Mouse (Mus musculus) lung, embryonic 14.5 days (tissue): ENCODE measurements at regions not wholly inside any gene's neighbourhood (a gene's known extent, or its start where the extent isn't known, plus 50 kb on each side); places are given as distances from the start of the nearest gene placed in this dataset.
A peak's percentile ranks its signal among the peaks of the same experiment; 100 is the strongest.
"Not testable (repeated sequence)": the region's sequence is repeated elsewhere in the genome, so short reads cannot be mapped to it uniquely, and the experiment has no call there.

ENCODE experiments used
- ATAC-seq: fragments of 200-750 bp; cut with Nextera tagmentation; 2 replicates; pipeline ENCODE4 v1.8.0; 2017; ENCODE audit warnings: mild to moderate bottlenecking, moderate TSS enrichment, moderate library complexity; ENCODE audit not compliant: insufficient read depth
- DNase-seq: peaks from one replicate; pipeline ENCODE4 v3.0.0-alpha.2; 2015
- H3K27ac ChIP-seq: fragments of 300-500 bp; sonication (generic); 2 replicates; pipeline ENCODE4 v1.5.1; 2014; ENCODE audit warnings: low read depth, mild to moderate bottlenecking, moderate library complexity
- H3K27me3 ChIP-seq: fragments of 300-500 bp; sonication (generic); 2 replicates; pipeline ENCODE4 v1.6.1; 2014; ENCODE audit warnings: low read length, control low read depth; ENCODE audit not compliant: insufficient read depth
- H3K36me3 ChIP-seq: fragments of 300-500 bp; sonication (generic); 2 replicates; pipeline ENCODE4 v1.6.1; 2014; ENCODE audit warnings: control low read depth; ENCODE audit not compliant: insufficient read depth
- H3K4me1 ChIP-seq: fragments of 300-500 bp; sonication (generic); 2 replicates; pipeline ENCODE4 v1.6.1; 2014; ENCODE audit warnings: antibody characterized with exemption, control low read depth; ENCODE audit not compliant: insufficient read depth
- H3K4me2 ChIP-seq: fragments of 300-500 bp; sonication (generic); 2 replicates; pipeline ENCODE4 v1.6.1; 2014; ENCODE audit warnings: mild to moderate bottlenecking
- H3K4me3 ChIP-seq: fragments of 300-500 bp; sonication (generic); 2 replicates; pipeline ENCODE4 v1.5.1; 2014; ENCODE audit warnings: low read depth, low read length
- H3K9ac ChIP-seq: fragments of 300-500 bp; sonication (generic); 2 replicates; pipeline ENCODE4 v1.6.1; 2014
- H3K9me3 ChIP-seq: fragments of 300-500 bp; sonication (generic); 2 replicates; pipeline ENCODE4 v1.6.1; 2016; ENCODE audit warnings: low read depth, low read length, control low read depth
- CTCF ChIP-seq: IDR thresholded peaks from 2 replicates; pipeline ENCODE4 v1.5.1; 2016; ENCODE audit warnings: antibody characterized with exemption, low read depth
- WGBS: fragments of 180-500 bp; shearing (Covaris S2); extraction: QIAGEN DNeasy Blood & Tissue Kit; methylation state at CpG from one replicate; pipeline ENCODE4 v1.1.7; 2014; 5-methylcytosine and 5-hydroxymethylcytosine counted together

- no peak for TF ChIP-seq CTCF
- H3K4me2 ChIP-seq: no peak overlapping the region
- no peak overlapping the region for H3K4me3 ChIP-seq
- H3K4me1 ChIP-seq: no peaks in the 10 kb centered on the region
- ATAC-seq: no peak
- no peaks in the 10 kb centered on the region for H3K9me3 ChIP-seq
- no peaks in the 10 kb centered on the region for H3K36me3 ChIP-seq
- no peak overlapping the region for H3K27ac ChIP-seq
- WGBS: 77% methylated on average over 4 of the region's 4 CpGs
- DNase-seq: no peak
- H3K9ac ChIP-seq: no peak overlapping the region
- no peaks in the 10 kb centered on the region for H3K27me3 ChIP-seq
Observed at GRCm38 (mm10) chr9:33691731-33692130, 794.0 kb upstream of the Kirrel3 start.

GRCm38 (mm10) chr9:33717614-33718013, 768.1 kb upstream of the Kirrel3 start:
- Histone ChIP-seq H3K4me1 (no peaks in the 10 kb centered on the region), H3K27me3 (no peaks in the 10 kb centered on the region), H3K4me2 (no peak overlapping the region), H3K36me3 (no peaks in the 10 kb centered on the region), H3K9ac (no peak overlapping the region), H3K27ac (no peak overlapping the region), H3K4me3 (no peak overlapping the region), H3K9me3 (no peaks in the 10 kb centered on the region)
- DNase-seq (no peak), ATAC-seq (no peak)
- 87% methylated on average over 2 of the region's 2 CpGs for WGBS
- TF ChIP-seq CTCF: no peak

GRCm38 (mm10) chr9:33724811-33725210, 760.9 kb upstream of the Kirrel3 start:
- no peak for DNase-seq
- ATAC-seq: no peak
- Histone ChIP-seq H3K27ac (no peak overlapping the region), H3K27me3 (no peaks in the 10 kb centered on the region), H3K9ac (no peak overlapping the region), H3K9me3 (no peaks in the 10 kb centered on the region), H3K36me3 (no peaks in the 10 kb centered on the region), H3K4me3 (no peak overlapping the region), H3K4me2 (no peak overlapping the region), H3K4me1 (no peaks in the 10 kb centered on the region)
- no peak for TF ChIP-seq CTCF
- WGBS: 93% methylated on average over 1 of the region's 1 CpGs

GRCm38 (mm10) chr9:33728058-33728457, 757.6 kb upstream of the Kirrel3 start:
- H3K4me3 ChIP-seq, H3K4me2 ChIP-seq, H3K9me3 ChIP-seq, ATAC-seq, H3K27me3 ChIP-seq, H3K36me3 ChIP-seq, H3K9ac ChIP-seq, DNase-seq, H3K27ac ChIP-seq, H3K4me1 ChIP-seq: not testable (repeated sequence)
- WGBS: 65% methylated on average over 24 of the region's 37 CpGs

- ATAC-seq (no peak; the same call in 1 of the 2 replicates), DNase-seq (peak; percentile 77)
- Histone ChIP-seq H3K9ac (no peak overlapping the region), H3K4me1 (no peaks in the 10 kb centered on the region), H3K4me3 (no peak overlapping the region), H3K9me3 (no peaks in the 10 kb centered on the region), H3K36me3 (no peaks in the 10 kb centered on the region), H3K27ac (no peak overlapping the region), H3K4me2 (no peak overlapping the region), H3K27me3 (no peaks in the 10 kb centered on the region)
- no peak for TF ChIP-seq CTCF
Observed at GRCm38 (mm10) chr9:33760701-33761100, 725.0 kb upstream of the Kirrel3 start.

GRCm38 (mm10) chr9:33766235-33766634, 719.5 kb upstream of the Kirrel3 start:
- ATAC-seq (no peak), DNase-seq (no peak)
- Histone ChIP-seq H3K4me3 (no peak overlapping the region), H3K4me2 (no peak overlapping the region), H3K9ac (no peak overlapping the region), H3K27ac (no peak overlapping the region), H3K36me3 (no peaks in the 10 kb centered on the region), H3K9me3 (no peaks in the 10 kb centered on the region), H3K27me3 (no peaks in the 10 kb centered on the region), H3K4me1 (no peaks in the 10 kb centered on the region)
- no peak for TF ChIP-seq CTCF
- 79% methylated on average over 2 of the region's 2 CpGs for WGBS

GRCm38 (mm10) chr9:33769811-33770210, 715.9 kb upstream of the Kirrel3 start:
- 96% methylated on average over 2 of the region's 2 CpGs for WGBS
- H3K27me3 ChIP-seq: no peaks in the 10 kb centered on the region
- no peak overlapping the region for H3K9ac ChIP-seq
- no peaks in the 10 kb centered on the region for H3K4me1 ChIP-seq
- no peaks in the 10 kb centered on the region for H3K36me3 ChIP-seq
- no peak for TF ChIP-seq CTCF
- peak; percentile 3 for DNase-seq
- no peaks in the 10 kb centered on the region for H3K9me3 ChIP-seq
- no peak overlapping the region for H3K27ac ChIP-seq
- no peak overlapping the region for H3K4me3 ChIP-seq
- no peak for ATAC-seq
- H3K4me2 ChIP-seq: no peak overlapping the region

- Histone ChIP-seq H3K4me1 (no peaks in the 10 kb centered on the region), H3K36me3 (no peaks in the 10 kb centered on the region), H3K9ac (no peak overlapping the region), H3K9me3 (no peaks in the 10 kb centered on the region), H3K27me3 (no peaks in the 10 kb centered on the region), H3K27ac (no peak overlapping the region), H3K4me2 (no peak overlapping the region), H3K4me3 (no peak overlapping the region)
- no peak for DNase-seq
- 63% methylated on average over 5 of the region's 5 CpGs for WGBS
- ATAC-seq: no peak
- no peak for TF ChIP-seq CTCF
Observed at GRCm38 (mm10) chr9:33774178-33774577, 711.5 kb upstream of the Kirrel3 start.
